Mouse (Mus musculus) MEL (cell line): ENCODE measurements around the gene 5730596B20Rik. TPM values are rescaled to one million over a fixed set of nuclear protein-coding genes. Genes with fewer than 3 reads are reported as not detected.

ENCODE experiments used
- DNase-seq: peaks from one replicate; pipeline ENCODE4 v3.0.0; 2011; ENCODE audit warnings: low read depth, low spot score
- H3K27ac ChIP-seq: 2 replicates; pipeline ENCODE4 v1.5.1; 2012; ENCODE audit warnings: low read depth, mild to moderate bottlenecking, control low read depth, low read length, moderate library complexity; ENCODE audit not compliant: control insufficient read depth
- H3K27me3 ChIP-seq, 2 experiments: fragments of 150-350 bp in 1 of 2; sonication (generic) in 1 of 2; 2 replicates each; pipeline ENCODE4 v1.6.1; 2012; ENCODE audit warnings: low read length in 2 of 2, mild to moderate bottlenecking in 2 of 2, improper control_type of control experiment in 1 of 2, moderate library complexity in 1 of 2; ENCODE audit not compliant: insufficient read depth in 2 of 2, control insufficient read depth in 1 of 2
- H3K36me3 ChIP-seq, 2 experiments: 2 replicates each; pipeline ENCODE4 v1.6.1; 2012 to 2014; ENCODE audit warnings: low read length in 2 of 2, improper control_type of control experiment in 1 of 2, inconsistent platforms in 1 of 2, mild to moderate bottlenecking in 1 of 2; ENCODE audit not compliant: insufficient read depth in 2 of 2, control insufficient read depth in 1 of 2
- H3K4me1 ChIP-seq, 2 experiments: fragments of 150-350 bp in 1 of 2; sonication (generic) in 1 of 2; 2 replicates each; pipeline ENCODE4 v1.6.1; 2012; ENCODE audit warnings: low read length in 2 of 2, improper control_type of control experiment in 1 of 2, mild to moderate bottlenecking in 1 of 2; ENCODE audit not compliant: insufficient read depth in 2 of 2, control insufficient read depth in 1 of 2
- H3K4me3 ChIP-seq, 2 experiments: fragments of 150-350 bp in 1 of 2; sonication (generic) in 1 of 2; 2 replicates each; pipeline ENCODE4 v1.5.1; 2012; ENCODE audit warnings: low read depth in 2 of 2, low read length in 2 of 2, mild to moderate bottlenecking in 2 of 2, moderate library complexity in 2 of 2, control low read depth in 1 of 2, improper control_type of control experiment in 1 of 2; ENCODE audit not compliant: control insufficient read depth in 1 of 2, insufficient read depth in 1 of 2
- H3K79me2 ChIP-seq: 2 replicates; pipeline ENCODE4 v1.6.1; 2012; ENCODE audit warnings: mild to moderate bottlenecking, low read length, moderate library complexity; ENCODE audit not compliant: control insufficient read depth, poor library complexity, insufficient read depth
- H3K9ac ChIP-seq: 2 replicates; pipeline ENCODE4 v1.6.1; 2012; ENCODE audit warnings: low read depth, mild to moderate bottlenecking, control low read depth, low read length, moderate library complexity; ENCODE audit not compliant: control insufficient read depth, poor library complexity, severe bottlenecking
- H3K9me3 ChIP-seq: fragments of 150-350 bp; sonication (generic); replicated peaks from 2 replicates; pipeline ENCODE4 v1.6.1; 2012; ENCODE audit warnings: mild to moderate bottlenecking, low read length, improper control_type of control experiment, moderate library complexity; ENCODE audit not compliant: insufficient read depth
- BHLHE40 ChIP-seq: IDR thresholded peaks from 2 replicates; pipeline ENCODE4 v1.6.1; 2012; ENCODE audit warnings: low read depth, mild to moderate bottlenecking, inconsistent platforms, low read length, improper control_type of control experiment, borderline replicate concordance
- CHD2 ChIP-seq: IDR thresholded peaks from 2 replicates; pipeline ENCODE4 v1.6.1; 2011; ENCODE audit warnings: low read length, improper control_type of control experiment
- CTCF ChIP-seq, 3 experiments: IDR thresholded peaks in 2 of 3; conservative IDR thresholded peaks in 1 of 3; 2 replicates each; pipeline ENCODE4 v1.5.1; 2011 to 2012; ENCODE audit warnings: low read length in 3 of 3, low read depth in 2 of 3, mild to moderate bottlenecking in 2 of 3, improper control_type of control experiment in 1 of 3, inconsistent platforms in 1 of 3, mixed read lengths in 1 of 3, moderate library complexity in 1 of 3; ENCODE audit not compliant: control insufficient read depth in 1 of 3, insufficient read depth in 1 of 3, poor library complexity in 1 of 3, severe bottlenecking in 1 of 3
- ETS1 ChIP-seq: IDR thresholded peaks from 2 replicates; pipeline ENCODE4 v1.6.1; 2012; ENCODE audit warnings: low read depth, mild to moderate bottlenecking, inconsistent platforms, low read length, improper control_type of control experiment, moderate library complexity
- GATA1 ChIP-seq: IDR thresholded peaks from 2 replicates; pipeline ENCODE4 v1.6.1; 2011; ENCODE audit warnings: low read depth, low read length, improper control_type of control experiment
- KAT2A ChIP-seq: conservative IDR thresholded peaks from 2 replicates; pipeline ENCODE4 v1.6.1; 2012; ENCODE audit warnings: low read depth, low read length, improper control_type of control experiment, inconsistent platforms
- MAZ ChIP-seq: IDR thresholded peaks from 2 replicates; pipeline ENCODE4 v1.6.1; 2012; ENCODE audit warnings: low read depth, mild to moderate bottlenecking, inconsistent platforms, low read length, improper control_type of control experiment
- MEF2A ChIP-seq: IDR thresholded peaks from 2 replicates; pipeline ENCODE4 v1.6.1; 2014; ENCODE audit warnings: low read depth, mild to moderate bottlenecking, inconsistent platforms, low read length, improper control_type of control experiment; ENCODE audit not compliant: poor library complexity, insufficient replicate concordance, severe bottlenecking; ENCODE audit errors: extremely low read depth
- MYB ChIP-seq: IDR thresholded peaks from 2 replicates; pipeline ENCODE4 v1.6.1; 2011; ENCODE audit warnings: mild to moderate bottlenecking, low read depth, low read length, improper control_type of control experiment
- MYC ChIP-seq: IDR thresholded peaks from 2 replicates; pipeline ENCODE4 v1.6.1; 2011; ENCODE audit warnings: low read depth, mild to moderate bottlenecking, low read length, improper control_type of control experiment, moderate library complexity
- NELFE ChIP-seq: IDR thresholded peaks from 2 replicates; pipeline ENCODE4 v1.6.1; 2011; ENCODE audit warnings: low read depth, low read length, improper control_type of control experiment
- POLR2AphosphoS5 ChIP-seq: IDR thresholded peaks from 2 replicates; pipeline ENCODE4 v1.6.1; 2012; ENCODE audit warnings: low read depth, borderline replicate concordance, mild to moderate bottlenecking, inconsistent platforms, low read length, moderate library complexity, mixed read lengths
- RCOR1 ChIP-seq: IDR thresholded peaks from 2 replicates; pipeline ENCODE4 v1.6.1; 2012; ENCODE audit warnings: low read depth, mild to moderate bottlenecking, inconsistent platforms, low read length, improper control_type of control experiment
- TAL1 ChIP-seq: IDR thresholded peaks from 2 replicates; pipeline ENCODE4 v1.6.1; 2012; ENCODE audit warnings: mild to moderate bottlenecking, inconsistent platforms, low read length, moderate library complexity, mixed read lengths
- TBP ChIP-seq: IDR thresholded peaks from 2 replicates; pipeline ENCODE4 v1.8.0; 2011; ENCODE audit warnings: low read depth, low read length, improper control_type of control experiment
- USF1 ChIP-seq: IDR thresholded peaks from 2 replicates; pipeline ENCODE4 v1.6.1; 2014; ENCODE audit warnings: low read depth, mild to moderate bottlenecking, inconsistent platforms, low read length, improper control_type of control experiment, moderate library complexity
- USF2 ChIP-seq, 2 experiments: IDR thresholded peaks; 2 replicates each; pipeline ENCODE4 v1.6.1; 2011 to 2012; ENCODE audit warnings: improper control_type of control experiment in 2 of 2, low read length in 2 of 2, borderline replicate concordance in 1 of 2, inconsistent platforms in 1 of 2, low read depth in 1 of 2, mild to moderate bottlenecking in 1 of 2; ENCODE audit not compliant: insufficient read depth in 1 of 2
- ZC3H11A ChIP-seq: IDR thresholded peaks from 2 replicates; pipeline ENCODE4 v1.6.1; 2012; ENCODE audit warnings: low read depth, mild to moderate bottlenecking, inconsistent platforms, low read length, improper control_type of control experiment
- ZKSCAN1 ChIP-seq: IDR thresholded peaks from 2 replicates; pipeline ENCODE4 v1.6.1; 2012; ENCODE audit warnings: low read depth, mild to moderate bottlenecking, inconsistent platforms, low read length, improper control_type of control experiment, moderate library complexity
- ZMIZ1 ChIP-seq: IDR thresholded peaks from 2 replicates; pipeline ENCODE4 v1.6.1; 2012; ENCODE audit warnings: low read depth, mild to moderate bottlenecking, inconsistent platforms, low read length, improper control_type of control experiment, moderate library complexity
- polyA plus RNA-seq, 2 experiments: library from polyadenylated mRNA; stranded (reverse) in 1 of 2; unstranded in 1 of 2; fragments of >175 nt in 1 of 2; fragments of >200 nt in 1 of 2; gene quantifications; 2 replicates each; pipeline versions ENCODE4 v1.2.1 to v1.2.4; 2012; ENCODE audit warnings: low replicate concordance in 2 of 2, low read depth in 1 of 2; ENCODE audit not compliant: insufficient read length in 2 of 2, insufficient read depth in 1 of 2, missing spikeins in 1 of 2
- total RNA-seq: library from RNA; depleted of rRNA; stranded (reverse); fragments of 300-350 nt; gene quantifications from 2 replicates; pipeline ENCODE4 v1.2.3, GENCODE M21; 2012

The 5730596B20Rik gene
- total and polyA plus RNA-seq, 3 experiments, result not detected

DNA sequence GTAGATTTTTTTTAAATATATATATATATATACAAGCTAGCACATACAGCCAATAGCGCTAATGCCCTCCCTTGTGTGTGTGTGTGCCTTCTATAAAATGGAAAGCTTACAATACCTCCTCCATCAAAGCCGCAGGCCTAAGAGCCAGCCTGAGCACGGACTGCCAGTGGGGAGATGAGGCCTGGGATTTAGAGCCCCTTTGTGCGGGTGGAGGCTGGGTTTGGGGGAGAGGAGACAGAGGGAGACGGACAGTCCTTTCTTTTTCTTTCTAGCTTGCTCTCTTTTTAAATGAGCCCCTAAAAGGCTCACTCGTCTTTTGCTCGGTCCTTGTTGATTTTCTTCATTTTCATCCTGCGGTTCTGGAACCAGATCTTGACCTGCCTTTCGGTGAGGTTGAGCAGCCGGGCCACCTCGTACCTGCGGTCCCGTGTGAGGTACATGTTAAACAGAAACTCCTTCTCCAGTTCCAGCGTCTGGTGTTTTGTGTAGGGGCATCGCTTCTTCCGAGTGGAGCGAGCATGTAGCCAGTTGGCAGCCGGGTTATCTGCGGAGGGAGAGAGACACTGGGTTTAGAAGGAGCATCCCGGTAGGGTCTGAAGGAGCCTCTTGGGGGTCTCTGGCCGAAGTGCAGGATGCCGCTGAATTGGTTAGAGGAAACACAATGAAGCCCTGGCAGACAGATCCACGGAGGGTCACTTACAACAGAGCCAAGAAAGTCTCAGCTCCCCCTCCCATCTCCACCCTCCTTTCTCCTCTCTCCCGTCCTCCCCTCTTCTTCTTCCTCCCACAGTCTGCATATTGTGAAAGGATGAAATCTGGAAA, 46.9 kb downstream of the 5730596B20Rik start:
- no peaks in the 10 kb centered on the region for H3K9me3 ChIP-seq
- no peak overlapping the region for H3K9ac ChIP-seq
- no peaks in the 10 kb centered on the region for H3K36me3 ChIP-seq
- H3K4me3 ChIP-seq, result no peak overlapping the region
- no peaks in the 10 kb centered on the region for H3K79me2 ChIP-seq
- no peaks in the 10 kb centered on the region for H3K27me3 ChIP-seq
- TF ChIP-seq POLR2AphosphoS5 (no peak), KAT2A (no peak), TAL1 (no peak), RCOR1 (no peak), USF1 (no peak), MYB (no peak), GATA1 (no peak), ZC3H11A (no peak), NELFE (no peak), USF2 (IDR thresholded peaks at IDR 0.05; ENCODE audit: borderline replicate concordance in 1 of 2, insufficient read depth in 1 of 2, low read depth in 1 of 2, low read length in 2 of 2) (no peak), BHLHE40 (no peak), MEF2A (no peak), CTCF (IDR thresholded peaks at IDR 0.05 in 2 of 3, conservative IDR thresholded peaks at IDR 0.05 in 1 of 3; ENCODE audit: control insufficient read depth in 1 of 3, insufficient read depth in 1 of 3, low read depth in 2 of 3, low read length in 3 of 3, poor library complexity in 1 of 3, severe bottlenecking in 1 of 3) (no peak), ZKSCAN1 (no peak), ZMIZ1 (no peak), MYC (no peak), TBP (no peak), MAZ (no peak), ETS1 (no peak), CHD2 (no peak)
- no peak overlapping the region for H3K27ac ChIP-seq
- no peaks in the 10 kb centered on the region for H3K4me1 ChIP-seq
- DNase-seq, result no peak
